Mouse (Mus musculus): ENCODE measurements at regions not wholly inside any gene's neighbourhood (a gene's known extent, or its start where the extent isn't known, plus 50 kb on each side); places are given as distances from the start of the nearest gene placed in this dataset.

GRCm38 (mm10) chr1:52397460-52397859 lies 103.0 kb downstream of the Nab1 start:
- DNase-seq (ENCODE audit: low spot score in 2 of 2), result no peak
- intact Hi-C loops (cut with DNase I), result loop anchor here (5.0 kb wide), 1 partner anchor 35 kb away; no protein-coding TSS in a partner anchor

GRCm38 (mm10) chr1:52392933-52393332 lies 107.5 kb downstream of the Nab1 start:
- no peak for DNase-seq (ENCODE audit: low spot score in 2 of 2)
- intact Hi-C loops (cut with DNase I), result no loop called here

- no peak for DNase-seq (ENCODE audit: low spot score in 2 of 2)
- intact Hi-C loops (cut with DNase I), result no loop called here
These were observed 111.6 kb downstream of the Nab1 start for GRCm38 (mm10) chr1:52388836-52389235.

- intact Hi-C loops (cut with DNase I), result no loop called here
- peak; percentile 58 to 84 for DNase-seq (ENCODE audit: low spot score in 2 of 2)
These were observed 112.4 kb downstream of the Nab1 start for GRCm38 (mm10) chr1:52388118-52388517.

- no peak for DNase-seq (ENCODE audit: low spot score in 2 of 2)
- intact Hi-C loops (cut with DNase I), result no loop called here
These were observed 113.4 kb downstream of the Nab1 start for GRCm38 (mm10) chr1:52387062-52387461.

- no peak for DNase-seq (ENCODE audit: low spot score in 2 of 2)
- intact Hi-C loops (cut with DNase I), result no loop called here
These were observed 125.2 kb downstream of the Nab1 start for GRCm38 (mm10) chr1:52375320-52375719.

GRCm38 (mm10) chr1:52374666-52375065 lies 125.8 kb downstream of the Nab1 start:
- intact Hi-C loops (cut with DNase I), result no loop called here
- no peak for DNase-seq (ENCODE audit: low spot score in 2 of 2)

GRCm38 (mm10) chr1:52373817-52374216 lies 126.7 kb downstream of the Nab1 start:
- DNase-seq (ENCODE audit: low spot score in 2 of 2), result no peak
- intact Hi-C loops (cut with DNase I), result no loop called here

GRCm38 (mm10) chr1:52366386-52366785 lies 133.4 kb upstream of the Gls start:
- intact Hi-C loops (cut with DNase I), result no loop called here
- no peak for DNase-seq (ENCODE audit: low spot score in 2 of 2)

GRCm38 (mm10) chr1:52363625-52364024 lies 130.6 kb upstream of the Gls start:
- intact Hi-C loops (cut with DNase I), result no loop called here
- DNase-seq (ENCODE audit: low spot score in 2 of 2), result peak in 1 of 2 experiments; percentile 15

GRCm38 (mm10) chr1:52362976-52363375 lies 129.9 kb upstream of the Gls start:
- intact Hi-C loops (cut with DNase I), result no loop called here
- DNase-seq (ENCODE audit: low spot score in 2 of 2), result peak in 1 of 2 experiments; percentile 60

GRCm38 (mm10) chr1:52354041-52354582 lies 121.1 kb upstream of the Gls start:
- peak; percentile 35 to 81 for DNase-seq (ENCODE audit: low spot score in 2 of 2)
- intact Hi-C loops (cut with DNase I), result no loop called here

- intact Hi-C loops (cut with DNase I), result no loop called here
These were observed 109.1 kb upstream of the Gls start for GRCm38 (mm10) chr1:52342127-52342526.

GRCm38 (mm10) chr1:52338704-52339103 lies 105.7 kb upstream of the Gls start:
- DNase-seq (ENCODE audit: low spot score in 2 of 2), result no peak
- intact Hi-C loops (cut with DNase I), result loop anchor here (10.0 kb wide), 1 partner anchor 96 kb away; no protein-coding TSS in a partner anchor

More at GRCm38 (mm10) chr1:52342127-52342526, 109.1 kb upstream of the Gls start:
- no peak for DNase-seq (ENCODE audit: low spot score in 2 of 2)

- intact Hi-C loops (cut with DNase I), result loop anchor here (10.0 kb wide), 1 partner anchor 97 kb away; no protein-coding TSS in a partner anchor
These were observed 105.2 kb upstream of the Gls start for GRCm38 (mm10) chr1:52338243-52338642.

GRCm38 (mm10) chr1:52336696-52337095 lies 103.7 kb upstream of the Gls start:
- no peak for DNase-seq (ENCODE audit: low spot score in 2 of 2)
- intact Hi-C loops (cut with DNase I), result loop anchor here (10.0 kb wide), 1 partner anchor 98 kb away; no protein-coding TSS in a partner anchor

More at GRCm38 (mm10) chr1:52338243-52338642, 105.2 kb upstream of the Gls start:
- DNase-seq (ENCODE audit: low spot score in 2 of 2), result no peak

- peak; percentile 16 to 30 for DNase-seq (ENCODE audit: low spot score in 2 of 2)
- intact Hi-C loops (cut with DNase I), result loop anchor here (5.0 to 10.0 kb wide), 2 partner anchors 103 to 170 kb away; partner anchors contain the start of gene Nab1
These were observed 99.0 kb upstream of the Gls start for GRCm38 (mm10) chr1:52332013-52332412.

GRCm38 (mm10) chr1:52331442-52331841 lies 98.4 kb upstream of the Gls start:
- peak; percentile 54 to 93 for DNase-seq (ENCODE audit: low spot score in 2 of 2)
- intact Hi-C loops (cut with DNase I), result loop anchor here (2.0 to 10.0 kb wide), 3 partner anchors 103 to 171 kb away; partner anchors contain the start of gene Nab1

GRCm38 (mm10) chr1:52330496-52330895 lies 97.5 kb upstream of the Gls start:
- DNase-seq (ENCODE audit: low spot score in 2 of 2), result no peak
- intact Hi-C loops (cut with DNase I), result loop anchor here (2.0 to 10.0 kb wide), 3 partner anchors 104 to 172 kb away; partner anchors contain the start of gene Nab1

- intact Hi-C loops (cut with DNase I), result no loop called here
- DNase-seq (ENCODE audit: low spot score in 2 of 2), result no peak
These were observed 95.5 kb upstream of the Gls start for GRCm38 (mm10) chr1:52328507-52328906.

GRCm38 (mm10) chr1:52324356-52324755 lies 91.3 kb upstream of the Gls start:
- intact Hi-C loops (cut with DNase I), result no loop called here
- no peak for DNase-seq (ENCODE audit: low spot score in 2 of 2)

Data from left cerebral cortex, postnatal 25 days (tissue).